Mouse (Mus musculus) myocyte (in vitro differentiated cells): ENCODE measurements around the gene Vmn2r72.

Source experiments
- CEBPB ChIP-seq: IDR thresholded peaks from 2 replicates; pipeline ENCODE4 v1.6.1; 2011; ENCODE audit warnings: mild to moderate bottlenecking, moderate library complexity; ENCODE audit not compliant: poor library complexity, insufficient read depth, severe bottlenecking
- POLR2A ChIP-seq: IDR thresholded peaks from one replicate; pipeline ENCODE4 v1.6.1; 2011; ENCODE audit warnings: low read depth, mild to moderate bottlenecking, control low read depth, moderate library complexity; ENCODE audit not compliant: insufficient read length
- POLR2AphosphoS2 ChIP-seq: IDR thresholded peaks from one replicate; pipeline ENCODE4 v1.6.1; 2011; ENCODE audit warnings: low read depth, control low read depth; ENCODE audit not compliant: insufficient read length

DNA sequence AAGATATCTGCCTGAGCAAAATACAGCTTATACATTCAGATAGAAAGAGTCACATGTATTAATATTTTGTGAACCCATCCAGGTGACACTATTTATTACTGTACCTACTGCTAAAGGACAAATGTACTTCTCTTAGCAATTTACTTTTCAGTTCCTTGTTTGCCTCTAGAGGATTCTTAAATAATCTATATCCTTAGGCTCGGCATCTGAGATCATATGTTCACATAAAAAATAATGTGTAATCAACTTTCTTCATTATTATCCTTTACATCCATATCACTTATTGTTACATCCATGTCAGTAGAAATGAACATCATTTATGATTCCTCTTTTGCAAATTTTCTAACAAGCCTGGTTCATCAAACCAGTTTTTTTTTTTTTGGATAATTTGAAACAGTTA is at the start of gene Vmn2r72:
- TF ChIP-seq POLR2A (no peak), POLR2AphosphoS2 (no peak), CEBPB (no peak)
